Mouse (Mus musculus): ENCODE data around the gene Ace. TPM values are rescaled to one million over a fixed set of nuclear protein-coding genes. Genes with fewer than 3 reads are reported as not detected.

Ace gene
- total and polyA plus RNA-seq, 3 experiments, result not detected

DNA sequence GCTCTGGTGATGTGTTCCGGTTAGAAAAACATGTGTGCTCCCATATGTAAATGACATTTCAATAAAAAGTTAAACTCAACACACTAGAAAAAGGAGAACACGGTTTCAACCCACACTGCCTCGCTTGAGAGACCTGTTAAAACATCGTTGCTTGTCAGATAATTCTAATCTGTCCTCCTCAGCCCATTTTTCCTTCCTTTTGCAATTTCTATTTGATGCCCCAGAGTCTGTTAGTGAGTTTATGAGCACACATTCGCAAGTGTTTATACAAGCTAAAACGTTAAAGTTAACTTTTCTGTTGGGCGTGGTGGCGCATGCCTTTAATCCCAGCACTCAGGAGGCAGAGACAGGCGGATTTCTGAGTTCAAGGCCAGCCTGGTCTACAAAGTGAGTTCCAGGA lies 67.2 kb downstream of the Ace start (continued):
- TF ChIP-seq MAZ (IDR thresholded peaks at IDR 0.05; ENCODE audit: low read depth, low read length) (peak; percentile 56; the same call in 1 of the 2 replicates), UBTF (IDR thresholded peaks at IDR 0.05; ENCODE audit: borderline replicate concordance, insufficient read depth, low read depth, low read length) (no peak), ZC3H11A (IDR thresholded peaks at IDR 0.05; ENCODE audit: low read depth, low read length) (no peak), POLR2AphosphoS5 (IDR thresholded peaks at IDR 0.05; ENCODE audit: borderline replicate concordance, low read depth, low read length) (no peak), ETS1 (IDR thresholded peaks at IDR 0.05; ENCODE audit: low read depth, low read length) (peak; percentile 81), CHD2 (IDR thresholded peaks at IDR 0.05; ENCODE audit: low read length) (no peak), POLR2A (IDR thresholded peaks at IDR 0.05; ENCODE audit: control insufficient read depth in 1 of 2, insufficient read depth in 1 of 2, low read depth in 1 of 2, low read length in 2 of 2, poor library complexity in 1 of 2) (no peak; a peak in 1 of 4 replicates), POLR2AphosphoS2 (IDR thresholded peaks at IDR 0.05; ENCODE audit: low read length) (peak; percentile 61; the same call in 1 of the 2 replicates), RCOR1 (IDR thresholded peaks at IDR 0.05; ENCODE audit: low read depth, low read length) (peak; percentile 58), SMC3 (IDR thresholded peaks at IDR 0.05; ENCODE audit: low read depth, low read length) (no peak), USF1 (IDR thresholded peaks at IDR 0.05; ENCODE audit: low read depth, low read length) (no peak), SIN3A (IDR thresholded peaks at IDR 0.05; ENCODE audit: low read length) (peak; percentile 79)

DNA sequence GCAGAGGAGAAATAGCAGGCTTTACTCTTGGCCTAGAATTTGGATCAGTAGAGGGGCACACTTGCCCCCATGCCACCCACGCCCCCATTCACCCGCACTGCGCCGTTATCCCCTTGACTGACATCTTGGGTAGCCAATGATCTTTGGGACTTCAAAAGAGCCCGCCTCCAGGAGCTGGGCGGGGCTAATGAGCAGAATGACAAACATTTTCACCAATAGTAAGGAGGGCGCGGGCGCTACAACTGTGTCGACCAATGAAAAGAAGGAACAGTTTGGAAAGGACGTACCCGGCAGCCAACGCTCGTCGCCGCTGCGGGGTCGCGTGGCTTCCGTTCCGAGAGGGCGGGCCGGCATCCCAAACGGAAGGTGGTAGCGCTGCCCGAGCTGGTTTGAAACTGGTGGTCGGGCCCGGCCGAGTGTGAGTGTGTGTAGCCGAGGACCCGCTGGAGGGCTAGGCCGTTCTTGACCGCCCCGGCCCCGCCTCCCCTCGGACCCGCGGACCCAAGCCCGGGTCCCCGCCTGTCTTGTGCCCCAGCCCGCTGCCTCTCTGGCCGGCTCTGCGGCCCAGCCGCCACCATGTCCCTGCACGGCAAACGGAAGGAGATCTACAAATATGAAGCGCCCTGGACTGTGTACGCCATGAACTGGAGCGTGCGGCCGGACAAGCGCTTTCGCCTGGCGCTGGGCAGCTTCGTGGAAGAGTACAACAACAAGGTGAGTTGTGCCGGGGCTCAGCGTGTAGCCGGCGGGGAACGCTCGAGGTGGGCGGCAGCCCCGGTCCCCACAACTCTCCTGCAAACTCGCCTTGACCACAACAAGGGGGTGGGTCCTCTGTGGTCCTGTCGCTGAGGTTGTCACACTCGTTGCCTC lies 69.0 kb downstream of the Ace start, which contains the start of gene Dcaf7:
TSS of gene Dcaf7 (plus strand) at position 325 of the 870 bp plus-strand sequence.
- Histone ChIP-seq H3K27me3 (ENCODE audit: control insufficient read depth in 1 of 2, insufficient read depth in 2 of 2, low read length in 2 of 2) (no peaks in the 10 kb centered on the region), H3K79me2 (ENCODE audit: control insufficient read depth, insufficient read depth, low read length, poor library complexity) (peaks cover 49% of the 10 kb centered on the region), H3K36me3 (ENCODE audit: control insufficient read depth in 1 of 2, insufficient read depth in 2 of 2, low read length in 2 of 2) (peaks cover under 1 to 47% of the 10 kb centered on the region in 2 experiments; a peak in 3 of 4 replicates), H3K4me3 (ENCODE audit: control insufficient read depth in 1 of 2, insufficient read depth in 1 of 2, low read depth in 2 of 2, low read length in 2 of 2) (peak within 1 kb of the TSS; percentile 81 to 98), H3K27ac (ENCODE audit: control insufficient read depth, low read depth, low read length) (peak within 1 kb of the TSS; percentile 89), H3K9ac (ENCODE audit: control insufficient read depth, low read depth, low read length, poor library complexity, severe bottlenecking) (peak within 1 kb of the TSS; percentile 91), H3K4me1 (ENCODE audit: control insufficient read depth in 1 of 2, insufficient read depth in 2 of 2, low read length in 2 of 2) (peaks cover 20 to 41% of the 10 kb centered on the region in 2 experiments), H3K9me3 (replicated peaks; ENCODE audit: insufficient read depth, low read length) (no peaks in the 10 kb centered on the region)
- peak; percentile 99 for DNase-seq (ENCODE audit: low read depth, low spot score)
- peak; percentile 72 for TF ChIP-seq TBP (IDR thresholded peaks at IDR 0.05; ENCODE audit: low read depth, low read length)
- TF ChIP-seq USF2 (IDR thresholded peaks at IDR 0.05; ENCODE audit: borderline replicate concordance in 1 of 2, insufficient read depth in 1 of 2, low read depth in 1 of 2, low read length in 2 of 2), result no peak
- no peak for TF ChIP-seq BHLHE40 (IDR thresholded peaks at IDR 0.05; ENCODE audit: borderline replicate concordance, low read depth, low read length)
- TF ChIP-seq ZMIZ1 (IDR thresholded peaks at IDR 0.05; ENCODE audit: low read depth, low read length), result peak; percentile 94
- no peak for TF ChIP-seq ETS1 (IDR thresholded peaks at IDR 0.05; ENCODE audit: low read depth, low read length)
- no peak for TF ChIP-seq ZKSCAN1 (IDR thresholded peaks at IDR 0.05; ENCODE audit: low read depth, low read length)
- TF ChIP-seq POLR2A (IDR thresholded peaks at IDR 0.05; ENCODE audit: control insufficient read depth in 1 of 2, insufficient read depth in 1 of 2, low read depth in 1 of 2, low read length in 2 of 2, poor library complexity in 1 of 2), result peak; percentile 72
- peak; percentile 92 for TF ChIP-seq CHD2 (IDR thresholded peaks at IDR 0.05; ENCODE audit: low read length)
- no peak for TF ChIP-seq GATA1 (IDR thresholded peaks at IDR 0.05; ENCODE audit: low read depth, low read length)
- TF ChIP-seq USF1 (IDR thresholded peaks at IDR 0.05; ENCODE audit: low read depth, low read length), result peak; percentile 93
- TF ChIP-seq POLR2AphosphoS5 (IDR thresholded peaks at IDR 0.05; ENCODE audit: borderline replicate concordance, low read depth, low read length), result no peak
- TF ChIP-seq UBTF (IDR thresholded peaks at IDR 0.05; ENCODE audit: borderline replicate concordance, insufficient read depth, low read depth, low read length), result no peak
- no peak for TF ChIP-seq RAD21 (IDR thresholded peaks at IDR 0.05; ENCODE audit: low read depth, low read length)
- no peak for TF ChIP-seq SMC3 (IDR thresholded peaks at IDR 0.05; ENCODE audit: low read depth, low read length)
- TF ChIP-seq JUND (IDR thresholded peaks at IDR 0.05; ENCODE audit: low read depth, low read length), result no peak
- TF ChIP-seq EP300 (IDR thresholded peaks at IDR 0.05; ENCODE audit: low read depth in 1 of 2, low read length in 2 of 2), result no peak
- TF ChIP-seq CTCF (IDR thresholded peaks at IDR 0.05 in 2 of 3, conservative IDR thresholded peaks at IDR 0.05 in 1 of 3; ENCODE audit: control insufficient read depth in 1 of 3, insufficient read depth in 1 of 3, low read depth in 2 of 3, low read length in 3 of 3, poor library complexity in 1 of 3, severe bottlenecking in 1 of 3), result no peak
- no peak for TF ChIP-seq MAFK (IDR thresholded peaks at IDR 0.05; ENCODE audit: borderline replicate concordance, low read depth, low read length)
- TF ChIP-seq TAL1 (IDR thresholded peaks at IDR 0.05; ENCODE audit: low read length), result no peak
- TF ChIP-seq MXI1 (IDR thresholded peaks at IDR 0.05; ENCODE audit: low read depth, low read length), result peak; percentile 84
- TF ChIP-seq NELFE (IDR thresholded peaks at IDR 0.05; ENCODE audit: low read depth, low read length), result peak; percentile 88
- TF ChIP-seq CHD1 (IDR thresholded peaks at IDR 0.05; ENCODE audit: low read depth, low read length), result no peak
- no peak for TF ChIP-seq MEF2A (IDR thresholded peaks at IDR 0.05; ENCODE audit: extremely low read depth, insufficient replicate concordance, low read depth, low read length, poor library complexity, severe bottlenecking)
- no peak for TF ChIP-seq MAZ (IDR thresholded peaks at IDR 0.05; ENCODE audit: low read depth, low read length)
- TF ChIP-seq KAT2A (conservative IDR thresholded peaks at IDR 0.05; ENCODE audit: low read depth, low read length), result no peak; the same call in 1 of the 2 replicates
- peak; percentile 88 for TF ChIP-seq HCFC1 (IDR thresholded peaks at IDR 0.05; ENCODE audit: low read depth, low read length)
- TF ChIP-seq E2F4 (IDR thresholded peaks at IDR 0.05; ENCODE audit: borderline replicate concordance, low read depth, low read length), result no peak

Data from MEL (cell line).